Mouse (Mus musculus) T-helper 2 cell (primary cell): Measurements from ENCODE around the gene Adam19.

Source experiments
- in situ Hi-C: fragments of 300-600 bp; cut with MboI, MseI; formaldehyde crosslinking; loops from one replicate; pipeline ENCODE4 v1.15.1; 2025; ENCODE audit warnings: high pct_unique_total_duplicates

The Adam19 gene

GRCm38 (mm10) chr11:46194175-46194574 is 138.4 kb downstream of the Adam19 start:
- in situ Hi-C loops, result no loop called here
